In the genomic region with DNA sequence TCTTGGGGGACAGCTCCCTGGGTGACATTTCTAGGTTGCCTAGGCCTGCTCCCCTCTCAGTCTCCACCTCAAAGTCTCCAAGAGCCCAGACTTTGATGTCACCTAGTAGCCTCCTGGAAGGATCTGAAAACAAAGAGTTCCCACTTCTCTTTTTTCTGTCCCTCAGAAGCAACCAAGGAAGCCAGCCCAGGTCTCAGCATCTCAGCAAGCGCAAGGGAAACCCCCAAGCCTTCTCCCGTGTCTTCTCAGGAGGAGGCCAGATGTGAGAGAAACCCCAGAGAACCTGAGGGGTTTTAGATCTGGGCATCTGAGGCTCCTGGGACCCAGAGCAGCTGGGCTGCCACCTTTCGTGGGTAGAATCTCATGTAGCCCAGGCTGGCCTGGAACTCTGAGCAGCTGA, we compare ENCODE assay signal across 24 mouse cellular contexts. TPM values are rescaled to one million over a fixed set of nuclear protein-coding genes. Genes with fewer than 3 reads are reported as not detected.
"Had no signal": no experiment of that assay in that cellular context is flagged by ENCODE, and none has a peak within 500 bp of the region (broad histone marks: within the 10 kb centered on the region; RNA-seq: fewer than 3 reads in every experiment).

No protein-coding gene starts in this region.

- H3K27ac ChIP-seq: liver, embryonic 13.5 days; midbrain, embryonic 10.5 days; midbrain, embryonic 13.5 days; neural tube, embryonic 13.5 days; stomach, embryonic 15.5 days had no signal

- H3K4me3 ChIP-seq: liver, embryonic 13.5 days; megakaryocyte, embryonic 14.5 days; midbrain, embryonic 10.5 days; midbrain, embryonic 13.5 days; myocyte; neural tube, embryonic 13.5 days; stomach, embryonic 15.5 days had no signal

- ATAC-seq: intestine, embryonic 16.5 days; midbrain, embryonic 13.5 days; midbrain, embryonic 16.5 days had no signal

- H3K9ac ChIP-seq: liver, embryonic 13.5 days; midbrain, embryonic 13.5 days; neural tube, embryonic 13.5 days; stomach, embryonic 15.5 days had no signal

- DNase-seq: kidney, adult 18-20 months; kidney, postnatal 10 days; kidney, postnatal 36 days; left cerebral cortex, postnatal 4 days; liver, embryonic 13.5 days; lung, adult 2 months; lung, postnatal 14 days; lung, postnatal 4 days; retina, postnatal 1 day; right cerebral cortex, postnatal 25 days; spleen, adult 18-20 months; thymus, postnatal 25 days had no signal

- H3K36me3 ChIP-seq: liver, embryonic 13.5 days; midbrain, embryonic 10.5 days; midbrain, embryonic 13.5 days; neural tube, embryonic 13.5 days; stomach, embryonic 15.5 days had no signal

- H3K4me2 ChIP-seq: liver, embryonic 13.5 days; midbrain, embryonic 13.5 days; neural tube, embryonic 13.5 days; stomach, embryonic 15.5 days had no signal

- H3K9me3 ChIP-seq: liver, embryonic 13.5 days; neural tube, embryonic 13.5 days; stomach, embryonic 15.5 days had no signal

- H3K27me3 ChIP-seq: liver, embryonic 13.5 days; midbrain, embryonic 13.5 days; stomach, embryonic 15.5 days had no signal

RNA-seq across cellular contexts. Expression of a gene that starts 45.4 kb away (rescaled TPM):
- total RNA-seq: monocyte, adult 5-6 weeks; neutrophil, adult 5-6 weeks had no signal

RNA-seq across cellular contexts. Expression of a gene that starts 56.2 kb away (rescaled TPM):
- total RNA-seq: liver, adult 2 months; neutrophil, adult 5-6 weeks had no signal
- polyA plus RNA-seq: liver, adult 2 months; liver, embryonic 16.5 days; lung, adult 2 months had no signal
